Mouse (Mus musculus) ES-Bruce4 (cell line): Measurements from ENCODE around the gene Gapdhs.

ENCODE experiments used
- CTCF ChIP-seq: IDR thresholded peaks from one replicate; pipeline ENCODE4 v1.8.1; 2011; ENCODE audit warnings: low read depth, low read length
- EP300 ChIP-seq: IDR thresholded peaks from 2 replicates; pipeline ENCODE4 v1.6.1; 2011; ENCODE audit warnings: low read depth, low read length; ENCODE audit not compliant: insufficient read depth
- POLR2A ChIP-seq: IDR thresholded peaks from one replicate; pipeline ENCODE4 v1.8.1; 2011; ENCODE audit warnings: low read length; ENCODE audit not compliant: insufficient read depth

DNA sequence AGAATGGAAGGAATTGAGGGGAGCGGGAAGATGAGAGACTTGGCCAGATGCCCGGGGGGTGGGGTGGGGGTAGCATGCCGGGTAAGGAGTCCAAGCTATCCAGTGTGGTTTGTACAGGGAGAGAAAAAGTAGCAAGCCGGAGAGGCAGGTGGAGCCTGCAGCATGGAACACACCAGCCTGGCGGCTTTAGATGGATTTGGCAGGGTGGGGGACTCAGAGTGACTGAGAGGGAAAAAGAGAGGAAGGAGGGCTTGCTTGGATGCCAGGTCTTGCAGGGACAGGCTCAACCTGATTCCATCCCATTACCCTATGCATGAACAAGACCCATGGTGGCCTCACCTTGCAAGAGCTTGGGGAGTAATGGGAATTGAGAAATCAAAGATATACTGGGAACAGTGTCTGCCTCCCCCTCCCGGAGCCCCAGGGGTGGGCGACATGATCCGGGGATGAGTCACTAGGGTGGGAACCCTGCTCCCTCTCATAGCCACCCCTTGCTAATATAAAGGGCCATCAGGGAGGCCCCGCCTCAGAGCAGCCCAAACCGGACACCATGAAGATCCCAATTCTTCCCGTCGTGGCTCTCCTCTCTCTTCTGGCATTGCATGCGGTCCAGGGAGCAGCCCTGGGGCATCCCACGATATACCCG is 44.0 kb upstream of the Gapdhs start, which contains the start of gene Krtdap:
- TF ChIP-seq POLR2A, result no peak
- no peak for TF ChIP-seq EP300
- TF ChIP-seq CTCF, result no peak
